Mouse (Mus musculus): Measurements from ENCODE around the gene Ric8b.

Ric8b gene

GRCm38 (mm10) chr10:84909021-84909801 lies 8.2 kb upstream of the Ric8b start:
- ATAC-seq (ENCODE audit: low TSS enrichment), result peak; percentile 78

GRCm38 (mm10) chr10:84910194-84910593 lies 7.2 kb upstream of the Ric8b start:
- no peak for ATAC-seq (ENCODE audit: low TSS enrichment)

- no peak for ATAC-seq (ENCODE audit: low TSS enrichment)
These were observed 6.5 kb upstream of the Ric8b start for GRCm38 (mm10) chr10:84910758-84911384.

GRCm38 (mm10) chr10:84913148-84913547 lies 4.3 kb upstream of the Ric8b start:
- ATAC-seq (ENCODE audit: low TSS enrichment), result no peak

- no peak for ATAC-seq (ENCODE audit: low TSS enrichment)
These were observed 1.9 kb upstream of the Ric8b start for GRCm38 (mm10) chr10:84915476-84915875.

GRCm38 (mm10) chr10:84917731-84918095 lies 297 bp downstream of the Ric8b start:
- ATAC-seq (ENCODE audit: low TSS enrichment), result peak; percentile 26

GRCm38 (mm10) chr10:84926336-84926735 lies 8.9 kb downstream of the Ric8b start:
- no peak for ATAC-seq (ENCODE audit: low TSS enrichment)

GRCm38 (mm10) chr10:84926885-84927284 lies 9.5 kb downstream of the Ric8b start:
- no peak for ATAC-seq (ENCODE audit: low TSS enrichment)

GRCm38 (mm10) chr10:84928465-84928864 lies 11.0 kb downstream of the Ric8b start:
- ATAC-seq (ENCODE audit: low TSS enrichment), result no peak

GRCm38 (mm10) chr10:84935553-84936209 lies 18.3 kb downstream of the Ric8b start:
- no peak for ATAC-seq (ENCODE audit: low TSS enrichment)

- ATAC-seq (ENCODE audit: low TSS enrichment), result no peak
These were observed 19.6 kb downstream of the Ric8b start for GRCm38 (mm10) chr10:84936832-84937515.

GRCm38 (mm10) chr10:84938094-84938820 lies 20.8 kb downstream of the Ric8b start:
- ATAC-seq (ENCODE audit: low TSS enrichment), result no peak

GRCm38 (mm10) chr10:84938886-84939285 lies 21.5 kb downstream of the Ric8b start:
- ATAC-seq (ENCODE audit: low TSS enrichment), result peak; percentile 72; the same call in 1 of the 2 replicates

GRCm38 (mm10) chr10:84940356-84940755 lies 22.9 kb downstream of the Ric8b start:
- no peak for ATAC-seq (ENCODE audit: low TSS enrichment)

GRCm38 (mm10) chr10:84945692-84946091 lies 28.3 kb downstream of the Ric8b start:
- ATAC-seq (ENCODE audit: low TSS enrichment), result no peak

- ATAC-seq (ENCODE audit: low TSS enrichment), result peak; percentile 75
These were observed 31.7 kb downstream of the Ric8b start for GRCm38 (mm10) chr10:84948970-84949683.

GRCm38 (mm10) chr10:84949684-84950010 lies 32.2 kb downstream of the Ric8b start:
- ATAC-seq (ENCODE audit: low TSS enrichment), result no peak

- peak; percentile 76 for ATAC-seq (ENCODE audit: low TSS enrichment)
These were observed 33.0 kb downstream of the Ric8b start for GRCm38 (mm10) chr10:84950384-84950783.

GRCm38 (mm10) chr10:84954236-84954635 lies 36.8 kb downstream of the Ric8b start:
- ATAC-seq (ENCODE audit: low TSS enrichment), result no peak

GRCm38 (mm10) chr10:84956173-84956572 lies 38.8 kb downstream of the Ric8b start:
- peak; percentile 16; the same call in 1 of the 2 replicates for ATAC-seq (ENCODE audit: low TSS enrichment)

GRCm38 (mm10) chr10:84958597-84958996 lies 41.2 kb downstream of the Ric8b start:
- no peak for ATAC-seq (ENCODE audit: low TSS enrichment)

All from frontal cortex, adult (tissue).